Mouse (Mus musculus) myocyte (in vitro differentiated cells): ENCODE results near the gene Cyb5r1.

Source experiments
- CEBPB ChIP-seq: IDR thresholded peaks from 2 replicates; pipeline ENCODE4 v1.6.1; 2011; ENCODE audit warnings: mild to moderate bottlenecking, moderate library complexity; ENCODE audit not compliant: poor library complexity, insufficient read depth, severe bottlenecking
- E2F4 ChIP-seq: IDR thresholded peaks from one replicate; pipeline ENCODE4 v1.6.1; 2011; ENCODE audit warnings: mild to moderate bottlenecking, control low read depth, moderate library complexity; ENCODE audit not compliant: insufficient read depth
- MAX ChIP-seq: IDR thresholded peaks from one replicate; pipeline ENCODE4 v1.6.1; 2011; ENCODE audit warnings: low read depth, mild to moderate bottlenecking, control low read depth
- MYOD1 ChIP-seq, 3 experiments: IDR thresholded peaks; one replicate each; pipeline ENCODE4 v1.6.1; 2011; ENCODE audit warnings: control low read depth in 2 of 3, low read depth in 2 of 3, mild to moderate bottlenecking in 2 of 3, moderate library complexity in 1 of 3; ENCODE audit not compliant: insufficient read length in 2 of 3, control insufficient read depth in 1 of 3
- MYOG ChIP-seq, 3 experiments: IDR thresholded peaks; one replicate each; pipeline ENCODE4 v1.6.1; 2011; ENCODE audit warnings: control low read depth in 2 of 3, low read depth in 2 of 3, mild to moderate bottlenecking in 2 of 3; ENCODE audit not compliant: insufficient read length in 2 of 3, control insufficient read depth in 1 of 3, insufficient read depth in 1 of 3
- POLR2A ChIP-seq: IDR thresholded peaks from one replicate; pipeline ENCODE4 v1.6.1; 2011; ENCODE audit warnings: low read depth, mild to moderate bottlenecking, control low read depth, moderate library complexity; ENCODE audit not compliant: insufficient read length
- POLR2AphosphoS2 ChIP-seq: IDR thresholded peaks from one replicate; pipeline ENCODE4 v1.6.1; 2011; ENCODE audit warnings: low read depth, control low read depth; ENCODE audit not compliant: insufficient read length
- TCF12 ChIP-seq: IDR thresholded peaks from one replicate; pipeline ENCODE4 v1.6.1; 2011; ENCODE audit warnings: mild to moderate bottlenecking, control low read depth; ENCODE audit not compliant: poor library complexity, insufficient read depth, severe bottlenecking
- TCF3 ChIP-seq: IDR thresholded peaks from one replicate; pipeline ENCODE4 v1.6.1; 2011; ENCODE audit warnings: low read depth, control low read depth; ENCODE audit not compliant: insufficient read length
- USF1 ChIP-seq: IDR thresholded peaks from one replicate; pipeline ENCODE4 v1.6.1; 2011; ENCODE audit warnings: low read depth, mild to moderate bottlenecking, control low read depth, moderate library complexity

- TF ChIP-seq POLR2A (no peak), POLR2AphosphoS2 (no peak), MAX (no peak), USF1 (no peak), MYOD1 (IDR thresholded peaks at IDR 0.05; ENCODE audit: control insufficient read depth in 1 of 3, insufficient read length in 2 of 3, low read depth in 2 of 3) (no peak), E2F4 (no peak), CEBPB (no peak), TCF3 (no peak), TCF12 (no peak), MYOG (IDR thresholded peaks at IDR 0.05; ENCODE audit: control insufficient read depth in 1 of 3, insufficient read depth in 1 of 3, insufficient read length in 2 of 3, low read depth in 2 of 3) (no peak)
Measured at GRCm38 (mm10) chr1:134435414-134435813, 30.1 kb downstream of the Cyb5r1 start.
